In the genomic region with DNA sequence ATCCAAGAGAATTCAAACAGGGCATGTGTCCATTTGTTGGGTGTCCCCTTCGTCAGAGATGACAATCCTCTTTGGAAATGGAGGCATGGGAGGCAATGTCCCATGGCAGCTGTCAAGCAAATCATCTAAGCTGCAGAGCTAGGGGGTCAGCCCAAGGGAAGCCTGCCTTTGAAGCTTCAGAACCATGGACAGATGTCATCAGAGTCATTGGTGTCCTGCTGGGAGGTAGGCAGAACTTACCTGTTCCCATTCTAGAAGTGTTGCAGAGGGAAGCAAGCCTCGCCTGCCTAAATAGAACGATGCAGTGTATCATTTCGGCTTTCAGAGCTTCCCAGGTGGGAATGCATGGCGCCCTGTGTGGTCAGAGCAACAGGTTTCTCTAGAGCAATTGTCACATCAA, we compare ENCODE assay signal across 24 mouse cellular contexts.
DNase-seq lines count a peak whose midpoint lies in the region; ATAC-seq and TF ChIP-seq lines count a peak whose summit lies in the region.
"Had no signal": no experiment of that assay in that cellular context is flagged by ENCODE, and none has a peak within 500 bp of the region (broad histone marks: within the 10 kb centered on the region; RNA-seq: fewer than 3 reads in every experiment).

No protein-coding gene starts in this region.

- H3K36me3 ChIP-seq in kidney, postnatal 0 days (ENCODE audit: insufficient read depth, low read length) = no peaks in the 10 kb centered on the region
- H3K36me3 ChIP-seq in kidney, embryonic 14.5 days (ENCODE audit: control insufficient read depth, insufficient read depth, low read length) = no peaks in the 10 kb centered on the region
- no peaks in the 10 kb centered on the region for H3K36me3 ChIP-seq in ES-E14 (ENCODE audit: control insufficient read depth, insufficient read depth, low read length, poor library complexity, severe bottlenecking)
- H3K36me3 ChIP-seq: forebrain, embryonic 10.5 days; hindbrain, embryonic 12.5 days; hindbrain, embryonic 15.5 days had no signal

- no peak overlapping the region for H3K4me3 ChIP-seq in kidney, postnatal 0 days (replicated peaks; ENCODE audit: low read depth, low read length)
- no peak overlapping the region for H3K4me3 ChIP-seq in kidney, embryonic 14.5 days (ENCODE audit: low read length)
- H3K4me3 ChIP-seq in ES-E14 (ENCODE audit: insufficient read depth in 1 of 2, low read depth in 1 of 2, low read length in 2 of 2, poor library complexity in 1 of 2, severe bottlenecking in 1 of 2) = no peak overlapping the region
- H3K4me3 ChIP-seq: forebrain, embryonic 10.5 days; gastrocnemius, adult 2 months; hindbrain, embryonic 12.5 days; hindbrain, embryonic 15.5 days had no signal

- ATAC-seq in kidney, postnatal 0 days (replicated peaks; ENCODE audit: low FRiP score, low read depth) = no peak
- no peak for ATAC-seq in kidney, embryonic 14.5 days (ENCODE audit: low FRiP score, low TSS enrichment)
- ATAC-seq: activated CD4-positive, CD25-positive, alpha-beta regulatory T cell, adult 4 months; forebrain, embryonic 14.5 days; forebrain, postnatal 0 days; intestine, postnatal 0 days had no signal

- no peak overlapping the region for H3K27ac ChIP-seq in kidney, postnatal 0 days
- no peak overlapping the region for H3K27ac ChIP-seq in kidney, embryonic 14.5 days (ENCODE audit: low read depth, low read length)
- no peak overlapping the region for H3K27ac ChIP-seq in ES-E14 (ENCODE audit: insufficient read depth, low read depth, low read length, poor library complexity, severe bottlenecking)
- H3K27ac ChIP-seq: forebrain, embryonic 10.5 days; gastrocnemius, adult 2 months; hindbrain, embryonic 12.5 days; hindbrain, embryonic 15.5 days had no signal

- TF ChIP-seq CTCF in kidney, postnatal 0 days (IDR thresholded peaks at IDR 0.05; ENCODE audit: low read depth) = no peak

- no peak overlapping the region for H3K9ac ChIP-seq in kidney, postnatal 0 days (ENCODE audit: low read depth, low read length)
- H3K9ac ChIP-seq in kidney, embryonic 14.5 days (ENCODE audit: low read depth, low read length) = no peak overlapping the region
- H3K9ac ChIP-seq in ES-E14 (ENCODE audit: insufficient read depth, low read depth, low read length, poor library complexity, severe bottlenecking) = no peak overlapping the region
- H3K9ac ChIP-seq: forebrain, postnatal 0 days; hindbrain, embryonic 12.5 days; hindbrain, embryonic 15.5 days had no signal

- no peaks in the 10 kb centered on the region for H3K4me1 ChIP-seq in kidney, postnatal 0 days (replicated peaks; ENCODE audit: insufficient read depth, low read length)
- H3K4me1 ChIP-seq in kidney, embryonic 14.5 days (ENCODE audit: control insufficient read depth, insufficient read depth, low read length) = no peaks in the 10 kb centered on the region
- H3K4me1 ChIP-seq in ES-E14 (ENCODE audit: control insufficient read depth in 2 of 2, insufficient read depth in 2 of 2, low read length in 2 of 2, poor library complexity in 1 of 2) = no peaks in the 10 kb centered on the region
- H3K4me1 ChIP-seq: hindbrain, embryonic 12.5 days had no signal

- H3K27me3 ChIP-seq in kidney, postnatal 0 days (ENCODE audit: insufficient read depth, low read length) = no peaks in the 10 kb centered on the region
- no peaks in the 10 kb centered on the region for H3K27me3 ChIP-seq in kidney, embryonic 14.5 days (ENCODE audit: control insufficient read depth, insufficient read depth, low read length)
- H3K27me3 ChIP-seq: CH12.LX; hindbrain, embryonic 15.5 days had no signal

- 52% methylated on average over 5 of the region's 5 CpGs for WGBS in kidney, postnatal 0 days
- 58% methylated on average over 5 of the region's 5 CpGs for WGBS in kidney, embryonic 14.5 days

- no peak overlapping the region for H3K4me2 ChIP-seq in kidney, postnatal 0 days (ENCODE audit: low read length)
- no peak overlapping the region for H3K4me2 ChIP-seq in kidney, embryonic 14.5 days (replicated peaks; ENCODE audit: low read depth, low read length)
- H3K4me2 ChIP-seq: heart, embryonic 11.5 days; hindbrain, embryonic 12.5 days; hindbrain, embryonic 15.5 days had no signal

- DNase-seq in kidney, postnatal 0 days (ENCODE audit: low spot score) = peak; percentile 25
- DNase-seq in ES-E14 (ENCODE audit: low read depth, low spot score) (peak; percentile 56), ZHBTc4 (ENCODE audit: low read depth, low spot score) (peak; percentile 73)
- DNase-seq in adrenal gland, adult 18-20 months (ENCODE audit: low spot score in 2 of 2) = no peak
- no peak for DNase-seq in urinary bladder, postnatal 10 days (ENCODE audit: low spot score)
- DNase-seq: adrenal gland, postnatal 10 days; adrenal gland, postnatal 36 days; B cell, adult 2 months; cerebellum, adult 18-20 months; cerebellum, adult 9-11 months; cerebellum, postnatal 25 days; forebrain, postnatal 0 days; gastrocnemius, adult 2 months; gastrocnemius, postnatal 14 days; heart, adult 11 months had no signal

- in situ Hi-C loops in ES-E14 (cut with MboI; ENCODE audit: low sequenced_read_pairs in 2 of 2, unreplicated experiment in 2 of 2) = no loop called here

- H3K9me3 ChIP-seq in kidney, postnatal 0 days (replicated peaks; ENCODE audit: low read length) = no peaks in the 10 kb centered on the region
- H3K9me3 ChIP-seq in kidney, embryonic 14.5 days (ENCODE audit: control insufficient read depth, low read length) = no peaks in the 10 kb centered on the region
- no peaks in the 10 kb centered on the region for H3K9me3 ChIP-seq in ES-E14 (ENCODE audit: control insufficient read depth, insufficient read depth, low read depth, low read length)
- H3K9me3 ChIP-seq: forebrain, embryonic 10.5 days; hindbrain, embryonic 12.5 days; hindbrain, embryonic 15.5 days had no signal

TF ChIP-seq in ES-E14, 5 proteins besides CTCF, POLR2A, EP300 and RAD21:
- no peak for TF ChIP-seq MAFK (IDR thresholded peaks at IDR 0.05; ENCODE audit: insufficient read depth, low read depth, low read length)
- TF ChIP-seq ZC3H11A (IDR thresholded peaks at IDR 0.05; ENCODE audit: borderline replicate concordance, low read depth, low read length) = no peak
TF ChIP-seq in ES-E14: peak in this region for 0.

Comparison
In these comparisons a context has a peak if more than half of its experiments do, and no peak if none do; other contexts are left out.
1. DNase-seq: peak in kidney, postnatal 0 days (single experiment), ES-E14 (single experiment) and ZHBTc4 (single experiment); none in adrenal gland, adult 18-20 months (0 of 2) and urinary bladder, postnatal 10 days (single experiment).